Mouse (Mus musculus) right cerebral cortex, postnatal 10 days (tissue): ENCODE data around the gene Plekhg5.

Experiments
- DNase-seq, 2 experiments: peaks; one replicate each; pipeline ENCODE4 v3.0.0; 2021; ENCODE audit warnings: low spot score in 2 of 2

Plekhg5 gene

DNA sequence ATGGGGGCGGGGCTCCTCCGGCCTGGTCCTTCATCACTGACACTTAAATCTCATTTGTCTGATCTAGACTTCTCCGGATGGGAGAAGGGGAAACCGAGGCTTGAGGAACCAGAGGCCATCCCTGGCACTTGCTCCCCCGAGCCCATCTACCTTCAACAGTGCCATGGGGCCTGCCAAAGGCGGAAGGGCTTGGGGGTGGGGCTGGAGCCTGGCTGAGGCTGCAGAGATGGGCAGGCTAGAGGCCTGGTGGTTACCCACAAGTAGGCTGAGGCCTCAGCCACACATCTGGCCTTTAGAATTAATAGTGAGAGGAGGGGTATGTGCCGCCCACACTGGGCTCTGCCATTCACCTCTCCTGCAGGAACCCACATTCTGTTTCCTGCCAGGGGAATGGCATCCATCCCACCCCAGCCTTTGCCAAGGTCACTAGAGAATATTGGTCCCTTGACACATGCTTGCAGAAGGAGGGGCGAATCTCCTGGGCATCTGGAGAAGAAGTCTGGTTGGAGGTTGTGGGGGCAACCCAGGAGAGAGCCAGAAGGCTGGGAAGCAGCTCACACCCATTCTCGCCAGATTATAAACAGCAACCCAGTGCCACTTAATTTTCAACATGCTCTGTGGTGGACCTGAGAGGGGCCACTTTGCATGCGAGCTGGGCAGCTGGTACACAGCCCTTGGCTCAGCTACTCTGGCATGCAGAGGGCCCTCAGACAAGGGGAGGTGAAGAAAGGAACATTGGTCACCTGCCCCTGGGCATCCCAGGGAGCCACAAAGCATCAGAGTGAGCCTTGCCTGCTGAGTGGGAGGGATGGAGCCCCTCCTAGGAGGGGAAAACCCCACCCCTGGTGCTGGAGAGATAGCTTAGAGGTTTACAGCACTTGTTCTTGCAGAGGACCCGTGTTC, 1.6 kb upstream of the Plekhg5 start:
- no peak for DNase-seq

- no peak for DNase-seq
These were observed 357 bp downstream of the Plekhg5 start for GRCm38 (mm10) chr4:152072655-152073054.

DNA sequence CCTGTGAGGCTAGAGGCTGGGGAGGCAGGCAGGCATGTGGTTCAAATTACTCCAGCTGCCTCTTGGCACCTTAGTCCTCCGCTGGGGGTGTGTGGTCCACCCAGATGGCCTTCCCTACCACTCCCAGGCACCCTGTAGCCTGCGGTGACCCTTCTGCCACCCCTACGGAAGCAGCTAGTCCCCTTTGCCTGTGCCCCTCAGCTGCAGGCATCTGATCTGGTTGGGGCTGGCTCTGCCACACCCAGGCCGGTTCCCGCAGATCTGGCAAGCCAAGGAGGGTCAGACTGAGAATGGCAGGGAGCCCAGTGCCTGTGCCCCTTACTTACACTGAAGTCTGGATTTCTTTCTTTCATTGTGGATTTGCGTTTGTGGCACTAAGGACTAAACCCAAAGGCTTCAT, 1.4 kb downstream of the Plekhg5 start:
- DNase-seq, result no peak

- DNase-seq, result no peak
These were observed 2.2 kb downstream of the Plekhg5 start for GRCm38 (mm10) chr4:152074548-152074947.

GRCm38 (mm10) chr4:152077191-152077590, 4.9 kb downstream of the Plekhg5 start:
- no peak for DNase-seq

DNA sequence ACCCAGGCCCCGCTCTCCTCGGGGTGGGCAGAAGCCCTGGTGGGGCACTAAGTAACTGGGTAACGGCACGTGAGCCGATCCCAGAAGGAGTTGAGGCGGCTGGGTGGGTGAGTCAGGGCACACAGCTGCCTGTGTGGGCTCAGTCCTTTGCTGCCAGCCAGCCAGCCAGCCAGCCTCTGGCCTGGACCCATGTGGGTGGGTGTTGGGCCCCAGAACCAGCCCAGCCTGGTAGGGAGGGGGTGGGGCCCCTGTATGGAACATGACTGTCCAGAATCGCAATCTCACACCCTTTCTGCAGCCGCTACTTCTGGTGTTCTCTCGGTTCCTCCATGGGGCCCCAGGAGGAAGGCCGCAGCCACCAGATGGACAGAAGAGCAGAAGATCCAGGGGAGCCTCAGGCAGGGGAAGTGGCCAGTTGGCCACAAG, 5.8 kb downstream of the Plekhg5 start:
- DNase-seq, result peak in 1 of 2 experiments; percentile 56

- DNase-seq, result no peak
These were observed 7.0 kb downstream of the Plekhg5 start for GRCm38 (mm10) chr4:152079261-152079660.

DNA sequence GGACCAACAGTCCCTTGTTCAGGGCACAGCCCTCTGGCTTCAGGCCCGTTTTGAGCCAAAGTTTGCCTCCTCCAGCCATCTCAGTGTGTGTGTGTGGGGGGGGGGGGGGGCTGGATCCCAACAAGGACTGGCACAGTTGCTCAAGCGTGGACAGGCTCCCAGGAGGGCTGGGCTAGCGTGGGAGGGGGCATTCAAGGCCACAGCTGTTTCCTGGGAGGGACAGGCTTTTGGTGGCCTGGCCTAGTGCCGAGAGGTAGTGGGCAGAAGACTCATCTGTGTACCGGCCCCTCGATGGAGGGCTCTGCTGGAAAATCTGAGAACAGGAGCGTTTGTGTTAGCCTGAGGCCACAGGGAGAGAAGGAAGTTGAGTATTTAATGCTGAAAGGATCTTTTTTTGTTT, 7.6 kb downstream of the Plekhg5 start:
- peak in 1 of 2 experiments; percentile 57 for DNase-seq

GRCm38 (mm10) chr4:152083611-152084220, 11.4 kb downstream of the Plekhg5 start:
- DNase-seq, result no peak

- DNase-seq, result no peak
These were observed 12.3 kb downstream of the Plekhg5 start for GRCm38 (mm10) chr4:152084616-152085015.

GRCm38 (mm10) chr4:152086505-152087210, 14.4 kb downstream of the Plekhg5 start:
- peak in 1 of 2 experiments; percentile 66 for DNase-seq

DNA sequence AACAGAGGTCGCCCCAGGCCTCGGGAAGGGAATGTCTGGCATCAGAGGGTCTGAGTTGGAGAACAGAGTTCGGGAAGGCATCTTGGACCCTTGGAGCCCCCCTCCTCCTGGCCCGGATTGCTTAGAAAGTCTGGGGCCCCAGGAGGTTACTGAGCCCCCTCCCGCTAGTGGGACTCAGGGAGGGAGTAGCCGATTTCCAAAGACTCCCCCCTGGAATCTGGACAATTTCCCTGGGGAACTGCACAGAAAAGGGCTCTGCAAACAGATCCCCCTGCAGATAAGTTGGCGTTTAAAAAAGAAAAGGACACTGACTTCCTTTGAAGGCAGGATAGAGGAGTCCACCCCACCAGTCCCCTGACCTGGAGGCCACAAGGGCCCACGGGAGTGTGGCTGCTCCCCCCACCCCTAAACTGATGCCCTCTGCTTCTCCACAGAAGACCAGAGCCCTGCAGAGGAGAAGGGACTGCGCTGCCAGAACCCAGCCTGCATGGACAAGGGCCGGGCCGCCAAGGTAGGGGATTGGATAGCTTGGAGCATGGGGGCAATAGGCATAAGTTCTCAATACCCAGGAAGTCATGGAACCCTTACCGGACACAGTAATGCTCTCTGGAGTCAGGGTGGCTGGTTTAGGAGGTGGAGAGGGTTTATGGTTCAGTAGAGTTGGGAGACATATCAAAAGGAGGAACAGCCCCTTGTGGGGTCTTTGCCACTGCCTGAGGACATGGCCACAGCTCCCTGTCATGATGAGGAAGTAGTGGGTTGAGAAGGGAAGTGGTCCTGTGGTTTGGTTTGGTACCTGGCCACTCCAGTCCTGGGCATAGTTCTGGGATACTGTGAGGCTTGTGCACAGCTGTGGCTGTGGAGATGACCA, 15.1 kb downstream of the Plekhg5 start:
- DNase-seq, result no peak

GRCm38 (mm10) chr4:152088133-152088532, 15.8 kb downstream of the Plekhg5 start:
- DNase-seq, result peak; percentile 65 to 78

DNA sequence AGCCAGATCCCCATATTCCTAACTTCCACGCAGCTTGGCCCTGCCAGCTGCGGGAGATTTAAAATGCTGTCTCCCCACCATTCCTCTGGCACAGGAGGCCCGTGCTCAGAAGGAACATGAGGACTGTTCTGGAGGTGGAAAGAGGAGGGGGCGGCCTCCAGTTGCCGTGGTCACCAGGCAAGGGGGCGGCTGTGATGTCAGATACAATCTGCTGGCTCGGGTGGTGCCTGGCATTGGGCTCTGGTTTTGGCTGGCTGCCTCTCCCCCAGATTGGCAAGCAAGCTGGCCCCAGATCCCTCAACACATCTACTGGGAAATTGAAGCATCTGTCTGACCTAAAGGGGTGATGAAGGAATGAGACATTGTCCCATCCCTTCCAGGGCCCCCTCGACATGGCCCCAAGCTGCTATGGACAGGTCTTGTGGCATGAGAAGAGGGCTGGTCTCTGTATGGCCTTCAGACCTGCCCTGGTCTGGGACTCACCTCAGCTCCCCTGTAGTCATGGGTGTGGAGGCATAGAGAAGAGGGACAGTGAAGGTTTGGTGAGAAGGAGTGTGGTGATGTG, 16.3 kb downstream of the Plekhg5 start:
- DNase-seq, result peak; percentile 86 to 93

GRCm38 (mm10) chr4:152090191-152090590, 17.9 kb downstream of the Plekhg5 start:
- no peak for DNase-seq

- DNase-seq, result no peak
These were observed 20.5 kb downstream of the Plekhg5 start for GRCm38 (mm10) chr4:152092751-152093293.

DNA sequence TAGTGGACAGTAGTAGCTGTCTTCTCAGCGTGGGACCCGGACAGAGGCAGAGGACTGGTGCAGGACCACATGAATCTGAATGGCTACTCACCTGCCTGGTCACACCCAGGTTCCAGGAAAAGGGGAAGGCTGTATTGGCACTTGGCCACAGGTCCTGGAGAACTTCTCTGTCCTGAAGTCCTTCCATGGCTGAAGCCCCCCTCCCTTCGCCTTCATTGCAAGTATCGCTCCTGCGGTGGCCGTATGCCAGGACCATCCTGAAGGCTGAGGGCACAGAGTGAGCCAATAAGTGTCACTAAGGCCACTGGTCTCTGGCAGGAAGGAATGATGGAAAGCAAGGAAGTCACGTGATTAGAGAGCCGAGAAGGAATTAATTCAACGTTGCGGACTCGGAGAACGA, 21.9 kb downstream of the Plekhg5 start:
- no peak for DNase-seq

DNA sequence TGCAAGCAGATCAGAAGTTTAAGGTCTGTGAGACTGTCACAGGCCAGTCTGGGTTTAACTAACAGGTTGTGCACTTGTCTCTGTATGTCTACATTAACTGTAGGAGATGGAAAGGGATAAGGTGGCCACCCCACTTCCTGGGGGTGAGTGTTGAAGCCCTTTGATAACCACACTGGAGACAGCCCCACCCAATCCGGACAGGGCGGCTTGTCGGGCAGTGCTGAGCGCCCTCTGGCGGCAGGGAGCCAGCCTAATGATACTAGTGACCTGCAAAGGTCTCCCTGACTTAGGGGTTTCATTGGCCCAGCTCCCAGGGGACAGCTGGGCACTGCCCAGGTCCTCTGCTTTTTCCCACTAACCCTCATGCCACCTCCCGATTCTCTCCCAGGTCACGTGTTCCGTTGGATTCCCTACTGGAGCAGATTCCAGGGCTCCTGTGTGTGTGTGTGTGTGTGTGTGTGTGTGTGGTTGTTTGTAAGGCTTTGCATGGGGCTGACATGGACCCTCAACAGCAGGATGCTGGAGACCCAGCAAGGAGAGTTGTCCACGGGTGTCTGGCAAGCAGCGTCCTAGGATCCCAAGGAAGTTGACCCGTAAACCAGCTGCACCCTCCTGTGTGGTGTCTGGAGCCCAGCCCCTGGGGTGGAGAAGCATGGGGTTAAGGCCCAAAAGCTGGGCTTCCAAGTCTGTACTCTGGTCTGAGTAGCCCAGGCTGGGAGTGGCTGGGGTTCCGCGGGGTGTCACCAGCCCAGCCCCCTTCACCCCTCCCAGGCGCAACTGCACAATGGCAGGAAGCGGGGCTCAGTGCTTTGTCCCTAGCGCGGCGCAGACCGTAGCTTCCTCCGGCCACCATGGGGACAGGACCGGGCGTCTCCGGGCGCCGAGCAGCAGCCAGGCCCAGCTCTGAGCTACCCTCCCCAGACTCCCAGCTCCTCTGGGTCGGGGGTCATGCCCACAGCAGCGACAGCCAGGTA, 23.9 kb downstream of the Plekhg5 start:
- DNase-seq, result peak in 1 of 2 experiments; percentile 70

GRCm38 (mm10) chr4:152096927-152097326, 24.6 kb downstream of the Plekhg5 start:
- DNase-seq, result peak in 1 of 2 experiments; percentile 21
